Mouse (Mus musculus) liver, embryonic 13.5 days (tissue): ENCODE measurements at regions not wholly inside any gene's neighbourhood (a gene's known extent, or its start where the extent isn't known, plus 50 kb on each side); places are given as distances from the start of the nearest gene placed in this dataset.

ENCODE experiments used
- ATAC-seq: fragments of 200-750 bp; cut with Nextera tagmentation; 2 replicates; pipeline ENCODE4 v1.8.0; 2017; ENCODE audit warnings: low read depth, mild to moderate bottlenecking, moderate number of reproducible peaks, moderate library complexity
- DNase-seq: peaks from one replicate; pipeline ENCODE4 v3.0.0; 2022
- H3K27ac ChIP-seq: fragments of 300-500 bp; sonication (generic); 2 replicates; pipeline ENCODE4 v1.5.1; 2015; ENCODE audit warnings: moderate library complexity, mild to moderate bottlenecking, inconsistent platforms
- H3K27me3 ChIP-seq: fragments of 300-500 bp; sonication (generic); 2 replicates; pipeline ENCODE4 v1.6.1; 2015; ENCODE audit warnings: mild to moderate bottlenecking, inconsistent platforms
- H3K36me3 ChIP-seq: fragments of 300-500 bp; sonication (generic); 2 replicates; pipeline ENCODE4 v1.6.1; 2015; ENCODE audit warnings: mild to moderate bottlenecking, inconsistent platforms
- H3K4me1 ChIP-seq: fragments of 300-500 bp; sonication (generic); replicated peaks from 2 replicates; pipeline ENCODE4 v1.6.1; 2015; ENCODE audit warnings: inconsistent platforms
- H3K4me2 ChIP-seq: fragments of 300-500 bp; sonication (generic); 2 replicates; pipeline ENCODE4 v1.6.1; 2015; ENCODE audit warnings: inconsistent platforms, mild to moderate bottlenecking, moderate library complexity
- H3K4me3 ChIP-seq: fragments of 300-500 bp; sonication (generic); replicated peaks from 2 replicates; pipeline ENCODE4 v1.5.1; 2015; ENCODE audit warnings: mild to moderate bottlenecking, inconsistent platforms
- H3K9ac ChIP-seq: fragments of 300-500 bp; sonication (generic); 2 replicates; pipeline ENCODE4 v1.6.1; 2015; ENCODE audit warnings: mild to moderate bottlenecking, inconsistent platforms
- H3K9me3 ChIP-seq: fragments of 300-500 bp; sonication (generic); replicated peaks from 2 replicates; pipeline ENCODE4 v1.6.1; 2016; ENCODE audit warnings: inconsistent platforms
- WGBS: fragments of 180-500 bp; shearing (Covaris S2); methylation state at CpG from one replicate; pipeline ENCODE4 v1.1.7; 2015; ENCODE audit not compliant: insufficient replicate concordance; 5-methylcytosine and 5-hydroxymethylcytosine counted together

- ATAC-seq, result no peak
- 44% methylated on average over 20 of the region's 20 CpGs for WGBS
- Histone ChIP-seq H3K4me1 (no peaks in the 10 kb centered on the region), H3K27ac (no peak overlapping the region), H3K36me3 (no peaks in the 10 kb centered on the region), H3K9me3 (no peaks in the 10 kb centered on the region), H3K27me3 (no peaks in the 10 kb centered on the region), H3K4me3 (no peak overlapping the region), H3K9ac (no peak overlapping the region), H3K4me2 (no peak overlapping the region)
- DNase-seq, result no peak
These were observed 53.2 kb upstream of the Usp27x start for GRCm38 (mm10) chrX:7428621-7429523.
